Mouse (Mus musculus) liver, embryonic 14.5 days (tissue): ENCODE results near the gene Bin2.

Experiments
- CTCF ChIP-seq: IDR thresholded peaks from 2 replicates; pipeline ENCODE4 v1.5.1; 2016; ENCODE audit warnings: antibody characterized with exemption, low read depth, control low read depth
- EP300 ChIP-seq: IDR thresholded peaks from 2 replicates; pipeline ENCODE4 v1.6.1; 2016; ENCODE audit warnings: antibody characterized with exemption, low read depth

DNA sequence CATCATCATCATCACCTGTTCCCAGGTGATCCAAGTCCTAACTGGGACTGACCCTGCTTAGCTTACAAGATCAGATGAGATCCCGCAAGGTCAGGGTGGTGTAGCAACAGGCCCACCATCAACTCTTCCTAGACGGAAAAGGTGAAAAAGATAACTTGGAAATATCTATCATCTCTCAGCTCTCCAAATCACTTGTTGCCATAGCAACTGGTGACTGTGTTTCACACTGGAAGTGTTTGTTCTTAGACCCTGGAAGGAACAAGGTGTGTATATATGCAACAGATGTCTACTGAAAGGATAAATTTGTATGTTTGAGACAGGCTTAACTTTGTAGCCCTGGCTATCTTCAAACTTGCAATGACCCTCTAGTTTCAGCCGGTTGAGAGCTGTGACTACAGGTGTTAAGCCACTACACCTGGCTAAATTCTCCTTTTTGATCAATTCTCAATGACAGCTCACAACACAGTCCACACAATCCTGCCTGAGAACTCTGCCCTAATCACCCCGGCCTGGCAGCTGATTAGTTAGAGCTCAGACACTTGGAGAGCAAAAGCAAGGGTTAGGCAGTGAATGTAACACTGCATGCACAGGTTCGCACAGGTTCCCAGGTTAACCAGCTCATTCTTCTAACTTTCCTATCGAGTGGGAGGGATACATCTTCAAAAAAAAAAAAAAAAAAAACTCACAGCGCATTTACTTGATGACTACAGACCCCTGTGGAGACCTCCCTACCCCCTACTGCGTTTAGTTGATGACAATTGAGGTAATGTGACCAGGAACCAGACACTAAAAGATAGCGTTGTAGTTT is 3.7 kb downstream of the Bin2 start:
- TF ChIP-seq CTCF, result no peak
- no peak for TF ChIP-seq EP300
